Mouse (Mus musculus) v-Abl transformed pro-B cells (cell line): ENCODE measurements around the gene 1700001J03Rik.
"Not testable (repeated sequence)": the region's sequence is repeated elsewhere in the genome, so short reads cannot be mapped to it uniquely, and the experiment has no call there.

ENCODE experiments used
- in situ Hi-C, 2 experiments: fragments of 400-800 bp; cut with MboI; formaldehyde crosslinking; loops; one replicate each; pipeline ENCODE4 v1.15.1; 2025; ENCODE audit not compliant: unreplicated experiment in 2 of 2

The 1700001J03Rik gene

GRCm38 (mm10) chr5:146190501-146191269, 5.6 kb upstream of the 1700001J03Rik start:
- in situ Hi-C loops: loop anchor here (5.0 to 25.0 kb wide), 2 partner anchors 227 to 1122 kb away; partner anchors contain the start of genes Cdx2 (in 2 of the 2) and Urad (in 2 of the 2)

GRCm38 (mm10) chr5:146190093-146190492, 5.0 kb upstream of the 1700001J03Rik start:
- in situ Hi-C loops: loop anchor here (5.0 to 25.0 kb wide), 2 partner anchors 227 to 1122 kb away; partner anchors contain the start of genes Cdx2 (in 2 of the 2) and Urad (in 2 of the 2)

GRCm38 (mm10) chr5:146188712-146189111, 3.6 kb upstream of the 1700001J03Rik start:
- in situ Hi-C loops: loop anchor here (5.0 to 25.0 kb wide), 4 partner anchors 114 to 1124 kb away; partner anchors contain the start of genes Cdx2 (in 2 of the 2) and Urad (in 2 of the 2)

GRCm38 (mm10) chr5:146188144-146188543, 3.0 kb upstream of the 1700001J03Rik start:
- in situ Hi-C loops: loop anchor here (5.0 to 25.0 kb wide), 4 partner anchors 114 to 1124 kb away; partner anchors contain the start of genes Cdx2 (in 2 of the 2) and Urad (in 2 of the 2)

- in situ Hi-C loops: loop anchor here (5.0 to 25.0 kb wide), 4 partner anchors 115 to 1125 kb away; partner anchors contain the start of genes Cdx2 (in 2 of the 2) and Urad (in 2 of the 2)
These were observed 2.3 kb upstream of the 1700001J03Rik start for GRCm38 (mm10) chr5:146187441-146187840.

GRCm38 (mm10) chr5:146172744-146173143, 12.4 kb downstream of the 1700001J03Rik start:
- in situ Hi-C loops: not testable (repeated sequence)

GRCm38 (mm10) chr5:146170621-146171020, 14.5 kb downstream of the 1700001J03Rik start, which contains the start of gene Gm6309:
Gene Gm6309 (minus strand): TSS chr5:146170721.
- in situ Hi-C loops: not testable (repeated sequence)

GRCm38 (mm10) chr5:146160439-146160838, 24.7 kb downstream of the 1700001J03Rik start, which contains the start of gene Gm5565:
Gene Gm5565 (minus strand): TSS chr5:146160539.
- in situ Hi-C loops: not testable (repeated sequence)

- in situ Hi-C loops: not testable (repeated sequence)
These were observed 26.8 kb downstream of the 1700001J03Rik start for GRCm38 (mm10) chr5:146158326-146158725.

GRCm38 (mm10) chr5:146150454-146150853, 34.6 kb downstream of the 1700001J03Rik start:
- in situ Hi-C loops: no loop called here

- in situ Hi-C loops: loop anchor here in 1 of 2 experiments (25.0 kb wide), 1 partner anchor 1536 kb away; no protein-coding TSS in a partner anchor
These were observed 37.2 kb downstream of the 1700001J03Rik start for GRCm38 (mm10) chr5:146147903-146148302.
